Comparison of ENCODE assay signal across 16 mouse cellular contexts in the genomic region with DNA sequence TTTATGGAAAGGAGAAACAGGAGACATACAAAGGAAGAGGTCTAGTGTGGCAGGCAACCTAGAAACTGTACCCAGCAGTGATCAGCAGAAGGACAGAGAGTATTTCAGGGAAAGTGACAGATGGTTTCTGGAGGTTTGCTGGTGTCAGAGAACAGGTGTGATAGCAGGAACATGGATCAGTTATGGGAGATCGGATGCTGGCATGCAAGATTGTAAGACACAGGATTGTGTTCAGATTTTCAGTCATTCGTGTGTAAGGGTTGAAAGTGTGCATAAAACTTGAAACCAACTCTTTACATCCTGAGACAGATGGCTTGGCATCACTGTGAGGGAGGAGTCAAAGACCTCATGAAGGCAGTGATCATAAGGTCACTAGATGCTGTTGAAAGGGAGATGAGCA.
"Had no signal": no experiment of that assay in that cellular context is flagged by ENCODE, and none has a peak within 500 bp of the region (broad histone marks: within the 10 kb centered on the region; RNA-seq: fewer than 3 reads in every experiment).

No protein-coding gene starts in this region.

- DNase-seq: kidney, adult 2 months; kidney, postnatal 36 days; lung, postnatal 14 days; right cerebral cortex, postnatal 4 days; spleen, adult 18-20 months; thymus, adult 18-20 months; thymus, postnatal 14 days had no signal

- H3K36me3 ChIP-seq: limb, embryonic 15.5 days; liver, embryonic 12.5 days; lung, embryonic 15.5 days; midbrain, embryonic 12.5 days had no signal

- H3K27me3 ChIP-seq: limb, embryonic 15.5 days; liver, embryonic 12.5 days; lung, embryonic 15.5 days; megakaryocyte, embryonic 14.5 days; midbrain, embryonic 12.5 days had no signal

- ATAC-seq: liver, embryonic 12.5 days; midbrain, embryonic 16.5 days had no signal

- H3K9me3 ChIP-seq: limb, embryonic 15.5 days; liver, embryonic 12.5 days; lung, embryonic 15.5 days; midbrain, embryonic 12.5 days had no signal

- H3K9ac ChIP-seq: limb, embryonic 15.5 days; liver, embryonic 12.5 days; lung, embryonic 15.5 days; midbrain, embryonic 12.5 days had no signal

- H3K4me1 ChIP-seq: limb, embryonic 15.5 days; liver, embryonic 12.5 days; lung, embryonic 15.5 days; megakaryocyte, embryonic 14.5 days; midbrain, embryonic 12.5 days had no signal

- H3K4me3 ChIP-seq: layer of hippocampus, adult 2 months; limb, embryonic 15.5 days; liver, embryonic 12.5 days; lung, embryonic 15.5 days; megakaryocyte, embryonic 14.5 days; midbrain, embryonic 12.5 days had no signal

- H3K4me2 ChIP-seq: limb, embryonic 15.5 days; liver, embryonic 12.5 days; lung, embryonic 15.5 days; midbrain, embryonic 12.5 days had no signal

- H3K27ac ChIP-seq: kidney, postnatal 0 days; layer of hippocampus, adult 2 months; limb, embryonic 15.5 days; liver, embryonic 12.5 days; lung, embryonic 15.5 days; macrophage; midbrain, embryonic 12.5 days had no signal
